17 mouse cellular contexts compared by ENCODE assay signal in genomic region chr5:100466624-100467023, GRCm38 (mm10). TPM values are rescaled to one million over a fixed set of nuclear protein-coding genes. Genes with fewer than 3 reads are reported as not detected.
DNase-seq lines count a peak whose midpoint lies in the region; ATAC-seq and TF ChIP-seq lines count a peak whose summit lies in the region.
"Had no signal": no experiment of that assay in that cellular context is flagged by ENCODE, and none has a peak within 500 bp of the region (broad histone marks: within the 10 kb centered on the region; RNA-seq: fewer than 3 reads in every experiment).

No protein-coding gene starts in this region.

- peak; percentile 27 for DNase-seq in thymus, postnatal 0 days (ENCODE audit: low spot score)
- DNase-seq in thymus, postnatal 4 days, result no peak
- DNase-seq in c-Kit-positive CD71-positive TER-119-negative erythroid progenitor cells, embryonic 14.5 days (ENCODE audit: low read depth), result peak; percentile 22
- DNase-seq in liver, postnatal 0 days, result no peak
- no peak for DNase-seq in thymus, postnatal 25 days
- no peak for DNase-seq in midbrain, postnatal 0 days (ENCODE audit: low spot score)
- DNase-seq in adipocyte (ENCODE audit: low spot score), result no peak
- DNase-seq: cerebellum, postnatal 14 days; gastrocnemius, adult 2 months; kidney, adult 8-10 months; lung, embryonic 14.5 days; midbrain, embryonic 14.5 days had no signal

- TF ChIP-seq CTCF in liver, postnatal 0 days (IDR thresholded peaks at IDR 0.05; ENCODE audit: low read depth), result no peak
- TF ChIP-seq CTCF in midbrain, postnatal 0 days (IDR thresholded peaks at IDR 0.05), result no peak

- no peak for TF ChIP-seq EP300 in liver, postnatal 0 days (IDR thresholded peaks at IDR 0.05; ENCODE audit: low read depth)

- no peak overlapping the region for H3K9ac ChIP-seq in liver, postnatal 0 days (replicated peaks)
- H3K9ac ChIP-seq in intestine, embryonic 15.5 days, result no peak overlapping the region
- no peak overlapping the region for H3K9ac ChIP-seq in midbrain, postnatal 0 days (replicated peaks; ENCODE audit: low read length, poor library complexity, severe bottlenecking)
- H3K9ac ChIP-seq: embryonic facial prominence, embryonic 12.5 days; lung, embryonic 14.5 days; neural tube, embryonic 15.5 days had no signal

- peak; percentile 84 for ATAC-seq in liver, postnatal 0 days
- ATAC-seq in intestine, embryonic 15.5 days, result no peak
- ATAC-seq in midbrain, postnatal 0 days (ENCODE audit: low FRiP score), result no peak

- no peaks in the 10 kb centered on the region for H3K9me3 ChIP-seq in liver, postnatal 0 days (ENCODE audit: low read length)
- H3K9me3 ChIP-seq in intestine, embryonic 15.5 days, result no peaks in the 10 kb centered on the region
- H3K9me3 ChIP-seq in midbrain, postnatal 0 days (ENCODE audit: low read length), result no peaks in the 10 kb centered on the region
- H3K9me3 ChIP-seq: embryonic facial prominence, embryonic 12.5 days; forebrain, embryonic 10.5 days; neural tube, embryonic 15.5 days had no signal

- H3K4me2 ChIP-seq in liver, postnatal 0 days (ENCODE audit: low read depth, low read length), result no peak overlapping the region; the same call in 1 of the 2 replicates
- no peak overlapping the region for H3K4me2 ChIP-seq in intestine, embryonic 15.5 days (replicated peaks)
- no peak overlapping the region for H3K4me2 ChIP-seq in midbrain, postnatal 0 days (ENCODE audit: low read depth, low read length, poor library complexity, severe bottlenecking)
- H3K4me2 ChIP-seq: embryonic facial prominence, embryonic 12.5 days; heart, embryonic 11.5 days; lung, embryonic 14.5 days; neural tube, embryonic 15.5 days had no signal

- peaks cover 5% of the 10 kb centered on the region; the same call in 1 of the 2 replicates for H3K36me3 ChIP-seq in liver, postnatal 0 days (replicated peaks; ENCODE audit: insufficient read depth, low read length)
- H3K36me3 ChIP-seq in intestine, embryonic 15.5 days, result 0 out of 2 replicates have a peak, but pooled peaks cover 7% of the 10 kb centered on the region
- 0 out of 2 replicates have a peak, but pooled peaks cover under 1% of the 10 kb centered on the region for H3K36me3 ChIP-seq in midbrain, postnatal 0 days (ENCODE audit: insufficient read depth, low read length)

- no peaks in the 10 kb centered on the region for H3K27me3 ChIP-seq in liver, postnatal 0 days (ENCODE audit: insufficient read depth, low read length)
- no peaks in the 10 kb centered on the region for H3K27me3 ChIP-seq in intestine, embryonic 15.5 days (replicated peaks)
- no peaks in the 10 kb centered on the region for H3K27me3 ChIP-seq in midbrain, postnatal 0 days (ENCODE audit: insufficient read depth, low read length)
- H3K27me3 ChIP-seq: embryonic facial prominence, embryonic 12.5 days; neural tube, embryonic 15.5 days had no signal

- WGBS in liver, postnatal 0 days (ENCODE audit: insufficient replicate concordance), result 41% methylated on average over 10 of the region's 10 CpGs
- 91% methylated on average over 10 of the region's 10 CpGs for WGBS in intestine, embryonic 15.5 days
- WGBS in midbrain, postnatal 0 days, result 91% methylated on average over 10 of the region's 10 CpGs

- H3K4me3 ChIP-seq in liver, postnatal 0 days (ENCODE audit: low read depth, low read length), result no peak overlapping the region
- no peak overlapping the region for H3K4me3 ChIP-seq in intestine, embryonic 15.5 days (replicated peaks)
- no peak overlapping the region for H3K4me3 ChIP-seq in midbrain, postnatal 0 days (ENCODE audit: low read depth, low read length)
- H3K4me3 ChIP-seq: embryonic facial prominence, embryonic 12.5 days; forebrain, embryonic 10.5 days; gastrocnemius, adult 2 months; neural tube, embryonic 15.5 days had no signal

- peak overlapping the region; percentile 67; the same call in 1 of the 2 replicates for H3K27ac ChIP-seq in liver, postnatal 0 days (ENCODE audit: low read depth)
- H3K27ac ChIP-seq in intestine, embryonic 15.5 days, result no peak overlapping the region
- no peak overlapping the region for H3K27ac ChIP-seq in midbrain, postnatal 0 days (ENCODE audit: low read depth, low read length)
- H3K27ac ChIP-seq: embryonic facial prominence, embryonic 12.5 days; forebrain, embryonic 10.5 days; gastrocnemius, adult 2 months; neural tube, embryonic 15.5 days had no signal

- H3K4me1 ChIP-seq in liver, postnatal 0 days (ENCODE audit: insufficient read depth), result peaks cover 2% of the 10 kb centered on the region; the same call in 1 of the 2 replicates
- no peaks in the 10 kb centered on the region; the same call in 1 of the 2 replicates for H3K4me1 ChIP-seq in intestine, embryonic 15.5 days (replicated peaks)
- H3K4me1 ChIP-seq in midbrain, postnatal 0 days (ENCODE audit: insufficient read depth, low read length), result no peaks in the 10 kb centered on the region
- H3K4me1 ChIP-seq: embryonic facial prominence, embryonic 12.5 days; forebrain, embryonic 10.5 days; neural tube, embryonic 15.5 days had no signal

RNA-seq across cellular contexts. Expression of gene Lin54, which starts 33.8 kb away (rescaled TPM):
- 9.4 and 10.0 TPM in 2 replicates for polyA plus RNA-seq in thymus, postnatal 0 days (2015; fragmentation: Nextera tagmentation; extraction: Ambion mirVana)
- 4.2 and 4.7 TPM in 2 replicates for polyA plus RNA-seq in liver, postnatal 0 days (2015; fragmentation: Nextera tagmentation; extraction: Ambion mirVana)
- polyA plus RNA-seq in intestine, embryonic 15.5 days (2015; fragmentation: Nextera tagmentation; extraction: Ambion mirVana), result 12.0 and 13.1 TPM in 2 replicates
- 10.9 and 11.4 TPM in 2 replicates for total RNA-seq in midbrain, postnatal 0 days (2014; rRNA removed)
- polyA plus RNA-seq in midbrain, postnatal 0 days (2015; fragmentation: Nextera tagmentation; extraction: Ambion mirVana), result 6.0 and 6.3 TPM in 2 replicates

RNA-seq across cellular contexts. Expression of gene Sec31a, which starts 50.6 kb away (rescaled TPM):
- 75.0 and 79.4 TPM in 2 replicates for polyA plus RNA-seq in thymus, postnatal 0 days (2015; fragmentation: Nextera tagmentation; extraction: Ambion mirVana)
- polyA plus RNA-seq in liver, postnatal 0 days (2015; fragmentation: Nextera tagmentation; extraction: Ambion mirVana), result 54.7 and 55.1 TPM in 2 replicates
- polyA plus RNA-seq in intestine, embryonic 15.5 days (2015; fragmentation: Nextera tagmentation; extraction: Ambion mirVana), result 179 and 181 TPM in 2 replicates
- total RNA-seq in midbrain, postnatal 0 days (2014; rRNA removed), result 148 and 227 TPM in 2 replicates
- polyA plus RNA-seq in midbrain, postnatal 0 days (2015; fragmentation: Nextera tagmentation; extraction: Ambion mirVana), result 79.6 and 85.0 TPM in 2 replicates

RNA-seq across cellular contexts. Expression of gene Cops4, which starts 51.5 kb away (rescaled TPM):
- polyA plus RNA-seq in thymus, postnatal 0 days (2015; fragmentation: Nextera tagmentation; extraction: Ambion mirVana), result 132 and 133 TPM in 2 replicates
- 48.5 and 50.1 TPM in 2 replicates for polyA plus RNA-seq in liver, postnatal 0 days (2015; fragmentation: Nextera tagmentation; extraction: Ambion mirVana)
- 164 and 170 TPM in 2 replicates for polyA plus RNA-seq in intestine, embryonic 15.5 days (2015; fragmentation: Nextera tagmentation; extraction: Ambion mirVana)
- 100 and 108 TPM in 2 replicates for total RNA-seq in midbrain, postnatal 0 days (2014; rRNA removed)
- 168 and 174 TPM in 2 replicates for polyA plus RNA-seq in midbrain, postnatal 0 days (2015; fragmentation: Nextera tagmentation; extraction: Ambion mirVana)

Comparison
In these comparisons a context has a peak if more than half of its experiments do, and no peak if none do; other contexts are left out.
1. DNase-seq: peak in thymus, postnatal 0 days (single experiment) and c-Kit-positive CD71-positive TER-119-negative erythroid progenitor cells, embryonic 14.5 days (single experiment); none in thymus, postnatal 4 days (single experiment), liver, postnatal 0 days (single experiment), thymus, postnatal 25 days (single experiment), midbrain, postnatal 0 days (single experiment) and adipocyte (single experiment).